Comparison of ENCODE assay signal across 9 mouse cellular contexts in the genomic region with DNA sequence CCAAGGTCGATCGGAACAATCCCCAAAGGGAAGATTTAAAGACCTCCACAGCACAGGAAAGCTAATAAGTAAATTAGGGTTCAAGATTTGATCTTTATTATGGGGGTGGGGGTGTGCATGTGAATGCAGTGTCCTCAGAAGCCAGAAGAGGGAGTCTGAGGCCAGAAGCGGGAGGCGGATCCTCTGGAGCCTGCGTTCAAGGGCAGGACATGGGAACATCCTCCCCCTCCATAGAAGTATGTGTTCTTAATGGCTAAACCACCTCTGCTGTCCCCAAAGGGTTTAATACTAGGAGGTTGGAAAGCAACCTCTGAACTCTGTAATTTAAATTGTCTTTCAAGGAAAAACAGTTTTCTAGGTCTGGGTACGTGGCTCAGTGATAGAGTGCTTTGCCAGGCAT. TPM values are rescaled to one million over a fixed set of nuclear protein-coding genes. Genes with fewer than 3 reads are reported as not detected.
A peak's percentile ranks its signal among the peaks of the same experiment; 100 is the strongest.
DNase-seq lines count a peak whose midpoint lies in the region; ATAC-seq and TF ChIP-seq lines count a peak whose summit lies in the region.
"Had no signal": no experiment of that assay in that cellular context is flagged by ENCODE, and none has a peak within 500 bp of the region (broad histone marks: within the 10 kb centered on the region; RNA-seq: fewer than 3 reads in every experiment).

No protein-coding gene starts in this region.

- DNase-seq in kidney, adult 9 months: peak; percentile 5
- no peak for DNase-seq in kidney, adult 18-20 months
- peak; percentile 11 for DNase-seq in ES-CJ7 (ENCODE audit: low read depth, low spot score)
- peak; percentile 5 for DNase-seq in adrenal gland, adult 8-10 months
- DNase-seq in lung, adult 2 months: no peak
- DNase-seq in layer of hippocampus, adult 8-10 months (ENCODE audit: low spot score in 2 of 2): no peak

- no peaks in the 10 kb centered on the region for H3K9me3 ChIP-seq in forebrain, embryonic 15.5 days

- WGBS in lung, adult 2 months: 60% methylated on average over 6 of the region's 6 CpGs
- WGBS in forebrain, embryonic 15.5 days: 69% methylated on average over 6 of the region's 6 CpGs

- TF ChIP-seq POLR2A in lung, adult 2 months (IDR thresholded peaks at IDR 0.05; ENCODE audit: borderline replicate concordance, extremely low read depth, low read depth, low read length): no peak

- no peak overlapping the region for H3K4me3 ChIP-seq in lung, adult 2 months (replicated peaks; ENCODE audit: extremely low read depth, low read depth, low read length)
- H3K4me3 ChIP-seq in forebrain, embryonic 15.5 days: no peak overlapping the region
- H3K4me3 ChIP-seq: myocyte had no signal

- no peak overlapping the region for H3K9ac ChIP-seq in forebrain, embryonic 15.5 days (replicated peaks)

- H3K36me3 ChIP-seq in forebrain, embryonic 15.5 days: no peaks in the 10 kb centered on the region

- no peaks in the 10 kb centered on the region for H3K27me3 ChIP-seq in forebrain, embryonic 15.5 days

- ATAC-seq in inflammation-experienced regulatory T-cells, adult 6 months: no peak
- no peak for ATAC-seq in forebrain, embryonic 15.5 days (replicated peaks)

- H3K4me1 ChIP-seq in lung, adult 2 months (ENCODE audit: control insufficient read depth, insufficient read depth, low read length): no peaks in the 10 kb centered on the region
- no peaks in the 10 kb centered on the region for H3K4me1 ChIP-seq in forebrain, embryonic 15.5 days

- no peak overlapping the region for H3K27ac ChIP-seq in forebrain, embryonic 15.5 days (replicated peaks)

- peak; percentile 54 for TF ChIP-seq CTCF in lung, adult 2 months (IDR thresholded peaks at IDR 0.05; ENCODE audit: insufficient read depth, low read length)

- no peak overlapping the region for H3K4me2 ChIP-seq in forebrain, embryonic 15.5 days (replicated peaks)

RNA-seq across cellular contexts. Expression of gene Mbnl3, which starts 34.9 kb away (rescaled TPM):
- 1 to 10 TPM; 3.4 to 5.8 (median 4.2) TPM for total RNA-seq in adrenal gland, adult 8-10 months (2022)
- 3.8 and 4.8 TPM in 2 replicates for polyA plus RNA-seq in lung, adult 2 months (2012; rRNA removed)
- 10 to 100 TPM; 35.8 to 45.5 (median 36.6) TPM for polyA plus RNA-seq in inflammation-experienced regulatory T-cells, adult 6 months (2017; shearing (Covaris generic))
- not detected for total RNA-seq in layer of hippocampus, adult 8-10 months (2022)
- 1.6 and 2.2 TPM in 2 replicates for polyA plus RNA-seq in forebrain, embryonic 15.5 days (2015; fragmentation: Nextera tagmentation; extraction: Ambion mirVana)

Comparison
In these comparisons a context has a peak if more than half of its experiments do, and no peak if none do; other contexts are left out.
1. DNase-seq: peak in kidney, adult 9 months (single experiment), ES-CJ7 (single experiment) and adrenal gland, adult 8-10 months (single experiment); none in kidney, adult 18-20 months (single experiment), lung, adult 2 months (single experiment) and layer of hippocampus, adult 8-10 months (0 of 2).